Mouse (Mus musculus): ENCODE measurements around the gene Arl15.

Arl15 gene

DNA sequence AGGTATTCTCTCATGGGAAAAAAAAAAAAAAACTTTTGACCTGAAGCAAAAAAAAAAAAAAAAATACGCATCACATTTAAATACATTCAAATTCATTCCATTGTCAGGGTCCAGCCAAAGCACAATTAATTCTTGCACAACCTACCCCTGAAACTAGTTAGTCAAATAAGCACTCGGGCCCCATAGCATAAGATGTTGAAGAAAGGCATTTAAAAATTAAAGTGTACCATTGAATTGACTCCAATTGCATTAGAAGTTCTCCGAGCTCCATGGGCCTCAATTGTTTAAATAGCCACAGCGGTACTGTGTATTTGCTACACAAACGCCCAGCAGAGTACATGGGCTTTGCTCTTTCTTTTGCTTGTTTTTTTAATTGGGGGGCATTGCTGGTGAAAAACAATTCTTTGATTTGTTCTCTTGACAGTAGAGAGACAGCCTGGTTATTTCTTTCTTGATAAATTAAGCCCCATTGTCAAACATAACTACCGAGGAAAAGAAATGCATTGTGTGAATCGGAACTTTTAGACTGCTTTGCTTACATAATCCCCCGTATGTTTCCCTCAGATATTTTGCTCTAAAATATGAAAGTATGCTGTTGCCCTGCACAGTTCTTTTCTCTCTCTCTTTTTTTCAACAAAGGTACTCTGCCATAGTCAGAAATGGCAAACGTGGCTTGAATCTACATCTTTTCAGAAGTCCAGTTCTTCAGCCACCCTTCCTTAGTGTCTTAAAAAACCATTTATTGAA lies 201.4 kb downstream of the Arl15 start:
- no peak for DNase-seq

DNA sequence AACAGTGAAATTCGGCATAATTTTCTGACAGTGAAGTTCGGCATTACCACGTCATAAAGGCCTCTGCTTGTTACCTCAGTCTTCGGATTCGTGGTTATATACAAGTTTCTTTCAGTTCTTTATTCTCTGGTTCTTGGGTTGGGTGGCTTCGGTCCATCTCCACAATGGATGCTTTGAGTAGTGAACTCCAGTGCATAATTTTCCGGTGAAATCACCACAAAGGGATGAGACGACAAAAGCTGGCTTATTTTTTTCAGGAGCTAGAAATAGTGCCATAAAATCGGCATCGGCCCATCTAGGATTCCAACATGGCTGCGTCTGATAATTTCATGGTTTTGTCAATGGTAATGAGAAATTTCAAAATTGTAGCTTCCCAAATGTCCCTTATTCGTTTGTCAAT lies 204.5 kb downstream of the Arl15 start:
- no peak for DNase-seq

DNA sequence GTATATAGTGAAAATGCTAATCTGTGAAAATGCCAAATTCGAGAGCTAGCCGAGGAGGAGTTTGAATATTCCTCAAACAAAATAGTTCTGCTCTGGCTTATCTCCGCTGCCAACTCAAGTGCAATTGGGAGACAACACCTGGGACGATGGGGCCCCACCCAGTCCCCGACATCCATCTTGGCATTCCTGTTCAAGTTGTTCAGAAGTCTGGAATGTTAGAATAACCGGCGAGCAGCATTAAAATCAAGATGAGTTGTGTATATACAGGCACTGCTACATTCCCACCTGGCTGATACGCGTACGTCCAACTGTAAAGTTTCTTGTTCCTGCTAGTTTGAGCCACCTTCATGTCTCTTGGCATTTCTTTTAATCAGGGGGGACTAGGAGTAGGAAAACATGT lies 209.2 kb downstream of the Arl15 start:
- no peak for DNase-seq

DNA sequence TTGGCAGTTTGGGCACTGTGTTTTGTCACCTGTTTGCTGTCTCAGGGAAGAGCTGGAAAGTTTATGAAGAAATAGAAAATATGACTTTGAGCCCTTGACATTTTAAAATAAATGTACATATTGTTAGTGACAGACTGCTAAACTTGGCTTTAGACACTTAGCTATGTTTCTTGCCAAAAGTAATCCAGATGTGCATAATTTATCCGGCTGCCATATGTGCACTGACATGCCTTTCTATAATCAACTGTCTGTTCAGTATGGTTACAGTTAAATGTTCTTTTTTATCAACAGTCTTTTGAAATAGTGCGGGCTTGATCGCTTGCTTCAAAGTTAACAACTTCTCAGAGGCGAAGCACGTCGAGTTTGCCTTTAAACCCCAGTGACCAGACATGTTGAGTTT lies 209.9 kb downstream of the Arl15 start:
- DNase-seq: no peak

DNA sequence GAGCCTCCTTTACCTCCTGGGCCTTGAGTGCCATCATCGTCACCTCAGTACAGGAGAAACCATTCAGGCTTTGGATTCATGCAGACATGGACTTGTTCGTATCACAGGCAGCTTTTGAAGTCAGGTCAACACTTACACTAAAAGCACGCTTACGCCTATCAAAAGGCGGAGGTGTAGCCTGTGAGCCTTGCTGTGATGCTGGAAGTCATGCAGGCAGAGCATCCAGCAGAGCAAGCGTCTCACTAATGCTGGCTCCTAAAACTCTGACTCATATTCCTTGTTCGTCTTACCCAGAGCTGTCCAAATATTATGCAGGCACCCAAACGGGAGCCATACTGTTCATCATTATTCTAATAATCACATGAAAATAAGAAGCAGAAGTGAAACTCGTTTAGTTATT lies 215.5 kb downstream of the Arl15 start:
- no peak for DNase-seq

DNA sequence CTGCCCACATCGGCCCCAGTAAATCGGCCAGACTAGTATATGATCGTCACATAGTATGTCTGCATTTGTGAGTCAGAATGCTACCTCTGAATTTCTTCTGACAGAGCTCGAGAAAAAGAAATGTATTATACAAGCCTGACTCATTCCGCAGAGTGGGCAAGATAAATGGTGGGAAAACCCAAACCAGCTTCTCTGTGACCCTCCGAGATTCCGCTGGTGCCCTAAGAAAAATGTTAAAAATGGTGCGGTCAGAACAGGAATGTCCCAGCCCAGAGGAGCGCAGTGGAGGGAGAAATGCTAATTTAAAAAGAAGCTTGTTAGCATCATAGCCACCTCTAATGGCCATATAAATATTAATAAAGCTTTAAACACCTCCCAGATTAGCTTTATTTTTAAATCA lies 216.2 kb downstream of the Arl15 start:
- no peak for DNase-seq

DNA sequence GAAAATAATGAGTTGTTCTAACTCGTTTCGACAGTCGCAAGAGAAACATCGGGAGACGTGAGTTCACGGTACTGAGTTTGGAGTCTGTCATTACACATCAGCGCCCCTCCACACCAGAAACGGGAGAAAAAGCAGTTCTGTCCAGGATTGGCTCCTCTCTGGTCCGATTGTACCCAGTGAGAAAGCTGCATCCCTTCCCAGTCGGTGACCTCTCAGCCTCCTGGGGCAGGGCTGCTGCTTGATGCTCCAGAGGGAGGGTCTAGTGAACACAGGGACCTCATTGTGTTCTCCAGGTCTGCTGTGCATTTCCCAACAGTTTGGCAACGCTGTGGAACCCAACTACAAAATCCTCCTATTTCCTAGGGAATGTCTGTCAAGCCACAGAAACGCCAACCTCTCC lies 216.7 kb downstream of the Arl15 start:
- DNase-seq: no peak

DNA sequence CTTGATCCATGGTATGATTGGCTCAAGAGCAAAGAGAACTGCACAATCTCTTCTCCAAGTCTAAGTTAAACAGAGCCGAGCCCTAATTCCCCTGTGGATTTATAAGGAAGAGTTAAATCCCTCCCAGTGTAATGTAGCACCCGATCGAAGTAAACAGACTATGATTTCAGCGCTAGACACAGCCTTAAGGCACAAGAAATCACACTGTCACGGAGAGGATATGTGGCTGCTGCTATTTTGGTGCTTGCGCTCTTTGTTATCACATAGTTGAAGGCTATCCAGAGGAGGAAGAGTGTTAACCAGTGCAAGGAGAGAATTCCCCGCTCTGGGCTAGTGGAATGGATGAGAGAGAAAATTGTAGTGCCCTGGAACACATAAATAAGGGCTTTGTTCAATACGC lies 223.6 kb downstream of the Arl15 start:
- no peak for DNase-seq

DNA sequence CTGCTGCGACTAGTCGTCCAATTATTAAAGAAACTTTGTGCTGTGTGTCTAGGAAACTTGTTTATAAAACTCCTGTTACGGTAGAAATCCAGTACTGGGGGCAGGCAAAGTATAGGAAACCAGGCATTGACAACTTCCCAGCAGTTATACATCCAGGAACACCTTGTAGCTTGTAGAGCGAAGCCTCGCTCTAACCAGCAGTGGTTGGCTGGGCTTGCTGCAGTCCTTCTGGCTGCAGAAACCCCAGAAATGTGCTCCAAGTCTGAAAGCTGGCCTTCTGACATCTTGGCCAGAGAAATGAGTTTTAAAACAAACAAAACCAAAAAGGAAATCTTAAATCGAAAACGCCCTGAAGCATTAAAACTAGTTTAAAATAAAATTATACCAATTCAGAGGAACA lies 229.2 kb downstream of the Arl15 start:
- no peak for DNase-seq

DNA sequence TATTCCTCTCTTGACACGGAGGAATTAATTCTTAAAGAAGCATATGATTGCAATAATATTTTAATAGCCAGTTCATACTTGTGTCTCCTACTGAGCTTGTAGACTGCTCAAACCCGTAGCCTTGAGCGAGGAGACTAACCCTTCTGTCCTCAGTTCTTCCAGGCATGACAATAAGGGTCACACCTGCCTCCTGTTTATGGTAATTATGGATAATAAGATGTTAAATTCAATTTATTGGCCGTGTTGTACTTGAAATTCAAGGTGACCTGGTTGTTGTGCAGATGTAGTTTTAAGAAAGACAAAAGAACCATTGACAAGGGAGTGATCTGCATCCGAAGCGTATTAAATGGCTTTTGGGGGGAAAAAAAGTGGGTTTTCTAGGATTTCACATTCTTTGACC lies 232.0 kb downstream of the Arl15 start:
- no peak for DNase-seq

DNA sequence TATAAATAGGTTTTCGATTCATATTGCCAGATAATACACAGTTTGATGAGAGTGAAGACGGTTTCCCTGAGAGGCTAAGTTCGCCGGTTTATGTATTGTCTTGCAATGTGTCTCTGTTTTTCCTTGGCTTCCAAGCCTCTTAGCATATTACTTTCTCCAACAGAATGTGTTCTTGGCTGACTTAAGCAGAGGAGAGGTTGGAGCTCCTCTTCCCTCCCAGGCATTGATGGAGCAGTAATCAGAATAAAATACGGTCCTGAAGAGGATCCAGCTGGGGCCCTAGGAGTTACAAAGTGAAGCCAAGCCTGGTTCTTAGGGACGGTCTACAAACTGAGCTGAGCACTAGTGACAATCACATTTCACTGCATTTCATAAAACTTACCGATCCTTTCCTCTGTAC lies 232.4 kb downstream of the Arl15 start:
- DNase-seq: no peak

DNA sequence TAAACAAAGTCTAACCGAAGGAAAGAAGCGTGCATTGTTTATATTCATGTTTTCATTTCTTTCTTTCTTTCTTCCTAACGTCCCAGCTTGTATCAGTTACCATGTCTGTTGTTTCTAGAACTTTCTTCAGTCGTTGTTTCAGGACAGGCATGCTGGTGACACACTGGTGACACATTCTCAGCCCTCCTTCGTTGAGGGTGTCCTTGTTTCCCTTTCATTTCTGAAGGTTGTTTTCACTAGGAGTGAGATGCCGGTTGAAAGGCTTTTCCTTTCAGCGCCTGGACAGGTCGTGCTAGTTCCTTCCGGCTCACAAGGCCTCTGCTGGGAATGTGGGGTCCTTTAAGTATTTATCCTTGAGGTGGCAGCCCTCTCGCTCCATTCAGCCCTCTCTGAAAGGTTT lies 253.8 kb downstream of the Arl15 start:
- no peak for DNase-seq

DNA sequence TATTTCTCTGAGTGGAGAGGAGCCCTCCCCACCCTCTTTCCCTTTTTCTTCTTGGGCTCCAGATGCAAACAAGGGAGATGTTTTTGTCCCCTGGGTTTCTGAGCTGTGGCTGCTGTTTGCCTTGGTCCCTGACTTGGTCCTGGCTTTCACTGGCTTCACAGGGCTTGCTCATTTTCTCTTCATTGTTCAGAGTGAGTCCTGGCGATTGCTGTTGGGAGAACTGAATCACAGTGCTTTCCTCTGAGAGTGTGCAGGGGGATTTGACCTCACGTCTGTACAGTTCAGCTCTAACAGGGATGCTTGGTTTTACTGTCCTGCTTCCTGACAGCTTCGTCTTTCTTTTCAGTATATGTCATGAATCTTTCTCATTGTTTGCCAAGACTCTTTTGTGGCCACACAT lies 254.4 kb downstream of the Arl15 start:
- no peak for DNase-seq

DNA sequence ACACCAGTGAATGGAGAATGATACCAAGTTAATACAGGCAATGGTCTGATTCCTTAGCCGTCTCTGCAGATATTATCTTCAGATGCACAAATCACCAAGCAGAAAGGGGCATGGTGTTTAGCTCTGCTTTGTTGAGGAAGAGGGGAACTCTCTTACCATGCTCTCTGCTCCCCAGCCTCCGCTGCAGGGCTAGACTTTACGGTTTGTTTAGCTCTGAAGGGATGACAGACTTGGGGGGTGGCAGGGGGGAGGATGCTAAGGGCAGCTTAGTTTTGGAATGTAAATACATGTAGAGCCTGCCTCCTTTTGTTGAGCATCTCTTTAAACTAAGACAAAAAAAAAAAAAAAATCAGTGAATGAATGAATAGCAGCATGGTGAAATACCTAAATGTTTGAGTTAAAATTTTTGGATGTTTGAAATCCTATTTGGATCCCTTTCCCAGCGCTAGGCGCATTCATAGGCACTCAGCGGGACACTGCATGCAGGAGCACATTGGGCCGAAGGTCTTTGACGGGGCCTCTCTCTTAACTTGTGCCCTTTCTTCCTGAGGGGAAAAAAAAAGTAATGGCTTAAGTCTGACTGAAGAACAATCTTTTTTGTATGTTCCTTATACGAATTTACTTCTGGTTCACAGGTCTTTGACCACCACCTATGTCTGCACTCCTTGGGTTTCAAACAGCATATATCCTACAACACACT lies 257.0 kb downstream of the Arl15 start:
- no peak for DNase-seq

DNA sequence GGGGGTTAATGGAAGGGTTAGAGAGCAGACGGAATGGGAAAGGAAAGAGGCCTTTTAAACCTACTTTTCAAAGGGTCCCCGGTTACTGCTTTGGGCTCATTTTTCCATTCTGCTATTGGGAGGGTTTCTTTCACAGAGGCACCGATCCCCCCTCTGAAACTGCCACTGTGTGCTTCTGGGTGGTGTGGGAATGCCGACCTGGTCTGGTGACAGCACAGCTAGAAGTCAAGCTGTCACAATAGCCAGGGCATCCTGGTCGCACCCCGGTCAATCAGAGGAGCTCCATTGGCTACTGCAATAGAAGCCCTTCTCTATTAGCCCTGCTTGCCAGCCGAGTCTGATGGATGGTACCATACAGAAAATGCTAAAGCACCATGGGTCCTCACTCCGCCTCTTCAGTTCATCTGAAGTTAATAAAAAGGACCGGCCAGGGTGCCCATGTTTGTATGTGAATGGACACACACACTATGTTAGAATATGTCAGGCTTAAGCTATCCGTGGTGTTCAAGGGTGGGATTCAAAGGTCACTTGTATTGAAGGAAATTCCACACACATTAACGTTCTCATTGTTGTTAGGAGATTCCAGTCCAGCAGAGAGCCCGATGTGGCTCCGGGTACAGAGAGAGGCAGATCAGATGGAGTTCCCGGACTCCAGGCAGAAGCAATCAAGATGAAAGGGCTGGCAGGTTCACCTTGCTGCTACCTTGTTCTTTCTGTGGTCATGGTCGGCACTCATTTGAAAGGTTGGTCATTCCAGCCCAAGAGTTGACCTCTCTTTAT lies 258.3 kb downstream of the Arl15 start:
- no peak for DNase-seq

DNA sequence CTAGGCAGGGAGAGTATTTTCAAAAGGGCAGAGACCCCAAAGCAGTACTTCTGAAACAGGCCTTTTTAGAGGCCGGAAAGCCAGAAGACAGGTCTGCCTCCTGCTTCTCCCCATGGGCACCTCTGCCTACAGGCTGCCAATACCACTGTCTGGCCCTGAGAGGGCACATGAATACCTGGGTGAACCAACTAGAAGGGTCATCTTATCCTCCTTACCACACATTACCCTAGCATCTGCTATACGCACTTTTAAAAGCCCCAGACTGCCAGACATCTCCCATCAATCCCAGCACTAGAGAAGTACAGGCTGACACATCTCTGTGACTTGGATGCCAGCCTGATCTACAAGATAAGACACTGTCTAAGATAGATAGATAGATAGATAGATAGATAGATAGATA lies 259.0 kb downstream of the Arl15 start:
- no peak for DNase-seq

DNA sequence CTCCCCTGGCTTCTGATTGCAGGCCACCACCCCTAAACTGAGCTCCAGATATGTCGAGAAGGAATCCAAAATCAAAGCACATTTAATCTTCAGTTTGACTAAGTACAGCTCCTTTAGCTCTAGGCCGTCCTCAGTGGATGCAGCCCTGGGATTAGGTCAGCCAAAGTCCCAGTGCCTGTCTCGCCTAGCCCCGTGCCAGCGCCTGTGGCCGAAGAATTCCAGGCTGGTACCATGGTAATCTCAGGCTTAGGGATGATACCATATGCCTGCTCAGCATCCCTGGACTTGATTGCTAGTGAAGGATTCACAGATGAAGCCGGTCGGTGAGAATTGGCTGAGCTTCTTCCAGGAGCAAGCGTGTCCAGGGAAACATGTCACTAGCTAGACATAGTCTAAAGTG lies 261.4 kb downstream of the Arl15 start:
- no peak for DNase-seq

DNA sequence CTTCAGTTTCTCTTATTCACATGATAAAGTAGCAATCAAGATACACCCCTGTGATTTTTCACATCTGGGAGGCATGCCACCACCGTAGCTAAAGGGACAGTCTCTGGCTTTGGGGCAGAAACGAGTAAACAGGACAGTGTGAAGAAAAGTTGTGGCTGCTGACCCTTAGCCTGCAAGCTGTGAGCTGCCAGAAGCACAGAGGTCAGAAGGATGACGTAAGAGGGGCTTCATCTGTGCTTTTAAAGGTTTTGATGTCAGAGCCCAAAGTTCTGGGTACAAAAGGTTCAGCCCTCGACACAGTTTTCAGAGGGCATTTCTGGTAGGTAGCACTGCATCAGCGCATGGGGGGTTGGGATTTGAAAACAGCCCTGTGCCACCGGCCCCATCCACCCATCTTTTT lies 266.0 kb downstream of the Arl15 start:
- no peak for DNase-seq

DNA sequence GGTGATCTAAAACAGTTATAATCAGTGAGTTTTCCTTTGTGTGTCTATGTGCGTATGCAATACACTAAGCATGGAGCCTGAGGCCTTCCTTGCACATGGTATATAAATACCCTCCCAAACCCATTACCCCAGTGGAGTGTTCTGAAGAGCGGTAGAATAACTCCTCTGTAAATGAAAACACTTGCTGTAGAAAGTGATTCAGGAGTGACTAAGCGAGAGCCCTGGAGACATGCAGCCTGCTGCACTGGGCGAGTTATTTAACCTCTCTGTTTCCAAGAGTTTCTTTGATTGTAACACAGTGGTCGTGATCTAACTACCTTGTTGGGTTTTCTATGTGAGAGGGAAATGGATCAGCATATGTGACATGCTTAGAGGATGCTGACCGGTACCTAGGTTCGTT lies 266.9 kb downstream of the Arl15 start:
- no peak for DNase-seq

DNA sequence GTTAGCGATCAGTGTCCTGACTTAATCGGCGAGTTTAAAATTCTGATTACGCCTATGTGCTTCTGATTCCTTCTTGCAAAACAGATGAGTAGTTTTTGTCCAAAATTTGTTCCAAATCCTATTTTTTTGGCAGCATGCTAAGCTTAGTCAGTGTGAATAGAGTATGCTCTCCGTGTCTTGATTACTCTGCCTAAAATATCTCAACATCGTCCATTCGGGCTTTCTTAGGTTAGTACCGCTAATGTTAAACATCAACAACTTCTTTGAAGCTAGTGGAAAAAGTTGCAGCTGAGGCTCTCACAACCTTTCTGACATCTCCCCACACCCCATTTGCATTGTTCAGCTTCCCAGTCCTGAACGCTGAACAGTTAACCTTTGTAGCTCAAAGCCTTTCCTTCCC lies 269.8 kb downstream of the Arl15 start:
- no peak for DNase-seq

DNA sequence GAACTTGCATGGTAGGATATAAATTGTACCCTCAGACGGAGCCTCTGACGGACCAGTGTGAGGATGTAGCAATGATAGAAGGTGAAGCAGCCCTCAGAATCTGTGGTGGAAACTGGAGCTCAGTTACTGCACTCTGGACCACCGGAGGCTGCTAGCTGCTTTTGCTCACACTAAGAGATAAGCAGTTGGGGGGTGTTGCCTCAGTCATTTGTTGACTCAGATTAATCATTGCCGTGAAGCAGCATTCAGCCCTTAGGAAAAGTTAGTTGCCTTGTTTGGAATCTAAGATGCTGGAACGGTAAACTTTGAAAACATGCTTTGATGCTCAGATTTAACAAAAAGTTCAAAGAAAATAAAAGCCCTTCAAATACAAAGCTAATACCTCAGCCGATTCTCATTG lies 270.7 kb downstream of the Arl15 start:
- no peak for DNase-seq

DNA sequence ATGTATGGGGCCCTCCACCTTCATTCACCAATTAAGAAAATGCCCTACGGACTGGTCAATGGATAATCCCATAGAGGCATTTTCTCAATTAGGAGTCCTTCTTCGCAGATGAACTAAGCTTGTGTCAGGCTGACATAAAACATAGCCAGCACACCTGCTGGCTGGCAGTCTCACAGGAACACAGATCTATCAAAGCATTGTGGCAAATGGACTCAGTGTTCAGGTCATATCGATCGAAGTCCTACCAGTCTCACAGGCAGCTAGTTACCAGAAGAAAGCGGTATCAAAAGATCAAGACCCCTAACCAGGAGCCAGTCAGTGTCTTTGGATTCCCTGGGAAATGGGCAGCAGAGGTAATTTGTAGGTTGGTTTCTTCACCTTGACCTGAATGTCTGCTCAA lies 274.1 kb downstream of the Arl15 start:
- no peak for DNase-seq

DNA sequence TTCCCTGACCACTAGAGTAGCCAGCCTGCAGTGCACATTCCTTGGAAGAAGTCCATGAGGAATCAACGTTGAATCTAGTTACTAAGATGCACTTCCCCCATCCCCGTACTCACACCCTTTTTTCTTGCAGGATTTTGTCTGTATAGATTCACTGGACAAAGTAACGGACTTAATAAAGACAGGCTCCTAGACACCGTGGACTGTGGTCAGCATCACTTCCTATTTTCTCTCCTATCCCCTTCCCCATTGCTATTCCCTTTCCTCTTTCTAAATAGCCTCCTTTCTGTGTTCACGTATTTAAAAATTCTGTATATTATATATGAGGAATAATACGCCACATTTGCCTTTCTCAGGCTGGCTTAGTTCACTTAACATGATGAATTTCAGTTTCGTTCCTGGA lies 277.1 kb downstream of the Arl15 start:
- DNase-seq: no peak

DNA sequence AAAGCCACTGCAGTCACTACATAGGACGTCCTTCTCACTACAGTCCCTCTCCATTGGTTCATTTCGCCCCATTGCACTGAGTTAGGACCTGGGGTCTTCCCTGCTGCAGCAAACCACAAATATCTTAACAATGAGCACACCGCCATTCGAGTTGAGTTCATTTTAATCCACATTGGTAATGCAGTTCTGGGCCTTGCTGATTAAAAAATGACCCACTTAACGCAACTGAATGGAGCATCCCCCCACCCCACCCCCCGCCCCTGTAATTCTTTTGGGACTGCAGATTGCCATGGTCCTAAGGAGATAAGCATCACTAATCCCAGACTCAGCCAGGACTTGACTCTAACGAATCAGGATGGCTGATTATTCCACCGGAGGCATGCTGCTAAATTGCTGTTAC lies 280.2 kb downstream of the Arl15 start:
- DNase-seq: no peak

All from kidney, adult 18-20 months (tissue).